8 mouse cellular contexts compared by ENCODE assay signal in the genomic region with DNA sequence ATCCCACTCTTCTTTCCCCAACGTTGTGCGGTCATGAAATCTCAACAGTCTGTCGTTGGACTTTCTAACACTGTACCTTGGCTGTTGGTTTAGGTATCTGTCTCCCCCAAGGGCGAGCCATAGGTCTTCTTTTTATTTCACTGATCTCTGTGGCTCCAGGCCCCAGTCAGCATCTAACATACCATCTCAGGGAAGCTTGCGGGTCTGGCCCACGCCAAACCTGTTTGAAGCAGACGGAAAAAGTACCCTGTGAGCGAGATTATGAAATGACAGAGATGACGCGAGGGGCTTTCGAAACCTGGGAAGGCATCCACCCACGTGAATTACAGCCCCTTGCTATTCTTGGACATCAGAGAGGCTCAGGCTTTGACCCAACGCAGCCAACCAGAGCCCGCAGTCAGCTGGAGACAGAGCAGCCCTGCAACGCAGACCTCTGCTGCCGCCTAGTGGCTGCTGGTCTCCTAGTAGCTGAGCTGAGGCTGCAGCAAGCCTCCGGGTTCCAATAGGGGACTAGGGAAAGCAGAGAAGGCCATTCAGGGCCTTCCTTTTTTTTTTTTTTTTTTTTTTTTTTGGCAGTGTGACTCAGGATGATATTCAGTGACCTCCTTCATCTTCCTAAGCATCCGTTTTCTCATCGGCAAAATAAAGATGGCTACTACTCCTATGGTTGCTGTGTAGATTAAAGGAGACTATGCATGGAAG. TPM values are rescaled to one million over a fixed set of nuclear protein-coding genes. Genes with fewer than 3 reads are reported as not detected.
DNase-seq lines count a peak whose midpoint lies in the region; ATAC-seq and TF ChIP-seq lines count a peak whose summit lies in the region.

No protein-coding gene starts in this region.

- H3K9me3 ChIP-seq in forebrain, embryonic 15.5 days = no peaks in the 10 kb centered on the region

- H3K4me2 ChIP-seq in forebrain, embryonic 15.5 days (replicated peaks) = no peak overlapping the region

- DNase-seq in ES-CJ7 (ENCODE audit: low read depth, low spot score) = peak; percentile 87
- peak; percentile 85 for DNase-seq in cerebellum, adult 11 months
- DNase-seq in heart, postnatal 36 days = peak; percentile 91 to 98
- DNase-seq in layer of hippocampus, adult 18-20 months (ENCODE audit: low spot score in 2 of 2) = peak; percentile 65 to 94
- peak; percentile 88 for DNase-seq in lung, adult 2 months
- DNase-seq in thymus, adult 18-20 months = peak; percentile 34 to 44

- H3K4me1 ChIP-seq in forebrain, embryonic 15.5 days = no peaks in the 10 kb centered on the region
- peaks cover 6% of the 10 kb centered on the region for H3K4me1 ChIP-seq in lung, adult 2 months (ENCODE audit: control insufficient read depth, insufficient read depth, low read length)
- peaks cover 2% of the 10 kb centered on the region for H3K4me1 ChIP-seq in olfactory bulb, adult 2 months (ENCODE audit: control insufficient read depth, insufficient read depth, low read length)

- H3K4me3 ChIP-seq in forebrain, embryonic 15.5 days = no peak overlapping the region
- H3K4me3 ChIP-seq in lung, adult 2 months (replicated peaks; ENCODE audit: extremely low read depth, low read depth, low read length) = no peak overlapping the region
- no peak overlapping the region for H3K4me3 ChIP-seq in olfactory bulb, adult 2 months (ENCODE audit: insufficient read depth, low read depth, low read length)

- H3K9ac ChIP-seq in forebrain, embryonic 15.5 days (replicated peaks) = no peak overlapping the region

- no peaks in the 10 kb centered on the region for H3K27me3 ChIP-seq in forebrain, embryonic 15.5 days

- H3K27ac ChIP-seq in forebrain, embryonic 15.5 days (replicated peaks) = no peak overlapping the region
- H3K27ac ChIP-seq in olfactory bulb, adult 2 months (ENCODE audit: insufficient read depth, low read depth, low read length) = no peak overlapping the region

- intact Hi-C loops in heart, postnatal 36 days (cut with DNase I) = loop anchor here (1.0 to 5.0 kb wide), 6 partner anchors 16 to 334 kb away; a partner anchor contains a TSS

- TF ChIP-seq POLR2A in lung, adult 2 months (IDR thresholded peaks at IDR 0.05; ENCODE audit: borderline replicate concordance, extremely low read depth, low read depth, low read length) = peak; percentile 21; the same call in 1 of the 2 replicates
- TF ChIP-seq POLR2A in olfactory bulb, adult 2 months (IDR thresholded peaks at IDR 0.05; ENCODE audit: insufficient read depth, low read depth, low read length) = no peak

- peak; percentile 95 for TF ChIP-seq CTCF in lung, adult 2 months (IDR thresholded peaks at IDR 0.05; ENCODE audit: insufficient read depth, low read length)
- peak; percentile 97 for TF ChIP-seq CTCF in olfactory bulb, adult 2 months (IDR thresholded peaks at IDR 0.05; ENCODE audit: insufficient read depth, low read depth, low read length)

- 29% methylated on average over 19 of the region's 19 CpGs for WGBS in forebrain, embryonic 15.5 days
- WGBS in lung, adult 2 months = 30% methylated on average over 19 of the region's 19 CpGs
- 38% methylated on average over 19 of the region's 19 CpGs for WGBS in olfactory bulb, adult 2 months

- ATAC-seq in forebrain, embryonic 15.5 days (replicated peaks) = peak; percentile 92

- H3K36me3 ChIP-seq in forebrain, embryonic 15.5 days = no peaks in the 10 kb centered on the region

RNA-seq across cellular contexts. Expression of a gene that starts 25.8 kb away (rescaled TPM):
- polyA plus RNA-seq in forebrain, embryonic 15.5 days (2015; fragmentation: Nextera tagmentation; extraction: Ambion mirVana) = 2.7 and 3.6 TPM in 2 replicates
- total RNA-seq in heart, postnatal 36 days (2021) = 10 to 100 TPM in 1 of 2 experiments, 1 to 10 TPM in 1; 10.0 to 11.4 TPM
- 1 to 10 TPM; 3.2 to 3.4 TPM for total RNA-seq in layer of hippocampus, adult 18-20 months (2021)
- 26.4 and 26.7 TPM in 2 replicates for polyA plus RNA-seq in lung, adult 2 months (2012; rRNA removed)
- not detected in 2 replicates for polyA plus RNA-seq in olfactory bulb, adult 2 months (2012; ENCODE audit: insufficient read depth, insufficient read length, low replicate concordance, missing spikeins)

RNA-seq across cellular contexts. Expression of a gene that starts 43.3 kb away (rescaled TPM):
- 0.15 TPM in 1 of 2 replicates, not detected in the other for polyA plus RNA-seq in forebrain, embryonic 15.5 days (2015; fragmentation: Nextera tagmentation; extraction: Ambion mirVana)
- total RNA-seq in heart, postnatal 36 days (2021) = not detected
- total RNA-seq in layer of hippocampus, adult 18-20 months (2021) = not detected
- polyA plus RNA-seq in lung, adult 2 months (2012; rRNA removed) = 5,575 and 7,301 TPM in 2 replicates
- not detected in 2 replicates for polyA plus RNA-seq in olfactory bulb, adult 2 months (2012; ENCODE audit: insufficient read depth, insufficient read length, low replicate concordance, missing spikeins)

Comparison
In these comparisons a context has a peak if more than half of its experiments do, and no peak if none do; other contexts are left out.
1. DNase-seq: peak in every context shown above with its lines; median percentile 94 in heart, postnatal 36 days; 88 in lung, adult 2 months; 87 in ES-CJ7; 85 in cerebellum, adult 11 months; 80 in layer of hippocampus, adult 18-20 months; 39 in thymus, adult 18-20 months.
2. RNA of a gene that starts 43.3 kb away (polyA plus RNA-seq): 5,575 to 7,301 TPM in lung, adult 2 months; 0.15 TPM in forebrain, embryonic 15.5 days and not detected in olfactory bulb, adult 2 months; every median in the first group is over 1,000 times any median in the second.